Mouse (Mus musculus): ENCODE results near the gene Ncoa6.

DNA sequence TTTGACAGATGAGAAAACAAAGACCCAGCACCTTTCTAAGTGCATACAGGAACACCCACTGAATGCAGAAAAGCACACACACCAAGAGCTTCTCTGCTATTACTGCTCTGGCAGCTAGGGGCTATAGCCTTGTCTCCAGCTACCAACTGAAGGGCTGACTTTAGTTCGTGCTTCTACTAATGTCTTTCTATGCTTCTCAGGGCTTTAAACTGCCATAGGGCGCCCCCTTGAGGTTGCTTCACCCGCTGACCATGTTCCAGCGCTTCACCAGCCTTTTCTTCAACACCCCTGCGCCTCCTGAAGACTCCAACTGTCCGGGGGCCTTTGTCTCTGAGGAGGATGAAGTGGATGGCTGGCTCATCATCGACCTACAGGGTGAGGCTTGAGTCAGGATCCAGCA lies 88.6 kb downstream of the Ncoa6 start:
- TF ChIP-seq CTCF (IDR thresholded peaks at IDR 0.05; ENCODE audit: insufficient read depth, low read depth, low read length) (peak; percentile 80), POLR2A (IDR thresholded peaks at IDR 0.05; ENCODE audit: insufficient read depth, low read depth, low read length) (no peak)
